Mouse (Mus musculus) lung, embryonic 16.5 days (tissue): ENCODE data around the gene Sorbs1. TPM values are rescaled to one million over a fixed set of nuclear protein-coding genes. Genes with fewer than 3 reads are reported as not detected.

Source experiments
- ATAC-seq: fragments of 200-750 bp; cut with Nextera tagmentation; 2 replicates; pipeline ENCODE4 v1.8.0; 2017; ENCODE audit warnings: low read depth, mild to moderate bottlenecking, moderate library complexity
- H3K27ac ChIP-seq: fragments of 300-500 bp; sonication (generic); 2 replicates; pipeline ENCODE4 v1.5.1; 2014; ENCODE audit warnings: mild to moderate bottlenecking, control low read depth, low read length
- H3K27me3 ChIP-seq: fragments of 300-500 bp; sonication (generic); 2 replicates; pipeline ENCODE4 v1.6.1; 2014; ENCODE audit warnings: low read depth, low read length, mixed read lengths; ENCODE audit not compliant: control insufficient read depth, insufficient read depth
- H3K36me3 ChIP-seq: fragments of 300-500 bp; sonication (generic); 2 replicates; pipeline ENCODE4 v1.6.1; 2014; ENCODE audit warnings: low read length; ENCODE audit not compliant: control insufficient read depth, insufficient read depth
- H3K4me1 ChIP-seq: fragments of 300-500 bp; sonication (generic); replicated peaks from 2 replicates; pipeline ENCODE4 v1.6.1; 2014; ENCODE audit warnings: low read length, mixed read lengths; ENCODE audit not compliant: control insufficient read depth, insufficient read depth
- H3K4me2 ChIP-seq: fragments of 300-500 bp; sonication (generic); 2 replicates; pipeline ENCODE4 v1.6.1; 2014; ENCODE audit warnings: low read depth, low read length, control low read depth
- H3K4me3 ChIP-seq: fragments of 300-500 bp; sonication (generic); 2 replicates; pipeline ENCODE4 v1.5.1; 2014; ENCODE audit warnings: mild to moderate bottlenecking, low read length, control low read depth
- H3K9ac ChIP-seq: fragments of 300-500 bp; sonication (generic); 2 replicates; pipeline ENCODE4 v1.6.1; 2014; ENCODE audit warnings: low read length, control low read depth
- H3K9me3 ChIP-seq: fragments of 300-500 bp; sonication (generic); 2 replicates; pipeline ENCODE4 v1.6.1; 2016; ENCODE audit warnings: low read length; ENCODE audit not compliant: control insufficient read depth
- WGBS: fragments of 180-500 bp; shearing (Covaris S2); extraction: QIAGEN DNeasy Blood & Tissue Kit; methylation state at CpG from one replicate; pipeline ENCODE4 v1.1.7; 2014; 5-methylcytosine and 5-hydroxymethylcytosine counted together
- polyA plus RNA-seq: library from polyadenylated mRNA; unstranded; fragments of >200 nt; fragmentation: Nextera tagmentation; extraction: Ambion mirVana; gene quantifications from 2 replicates; pipeline ENCODE4 v1.2.1, GENCODE M21; 2015

The Sorbs1 gene
- polyA plus RNA-seq, 1 experiment from 2014 or later, result 51.5 TPM

DNA sequence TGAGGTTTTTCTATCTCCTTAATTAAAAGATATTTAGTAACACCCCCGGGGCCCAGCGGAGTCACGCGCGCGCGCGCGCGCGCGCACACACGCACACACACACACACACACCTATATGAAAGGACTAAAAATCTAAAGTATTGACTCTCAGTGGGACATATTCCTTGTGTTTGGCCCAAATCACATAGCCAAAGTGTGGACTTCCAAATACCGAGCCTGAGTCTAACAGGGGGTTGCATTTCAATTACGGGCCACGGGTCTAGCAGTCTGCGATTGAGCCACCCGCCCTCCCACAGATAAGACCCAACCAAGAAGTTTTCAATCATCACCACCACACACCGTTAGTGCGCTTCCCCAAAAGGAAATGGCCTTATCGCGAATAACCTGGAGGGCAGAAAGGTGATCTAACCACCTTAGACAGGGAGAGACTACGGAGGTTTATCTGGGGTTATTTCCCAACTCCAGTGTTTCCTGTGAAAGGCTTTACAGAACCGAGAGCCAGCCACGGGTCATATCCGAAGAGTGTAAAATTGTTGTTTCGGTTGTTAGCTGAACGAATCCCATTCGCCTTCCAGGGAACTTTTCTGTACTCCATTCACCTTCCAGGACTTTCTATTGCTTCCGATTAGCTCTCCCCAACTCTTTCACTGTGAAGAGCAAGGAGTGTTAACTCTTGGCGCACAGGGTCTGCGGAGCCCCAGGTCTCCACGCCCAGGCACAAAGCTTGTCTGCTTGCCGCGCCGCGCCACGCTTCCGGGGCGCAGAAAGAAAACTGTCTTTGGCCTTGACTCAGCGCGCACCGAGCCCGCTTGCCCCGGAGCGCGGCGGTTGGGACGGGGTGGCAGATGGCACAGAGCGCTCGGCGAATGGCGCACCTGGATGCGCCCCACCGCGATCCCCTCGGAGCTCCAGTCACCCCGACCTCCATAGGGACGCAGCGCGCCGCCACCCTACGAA, 242.9 kb downstream of the Sorbs1 start:
- Histone ChIP-seq H3K27ac (peak overlapping the region; percentile 33), H3K36me3 (no peaks in the 10 kb centered on the region), H3K9me3 (no peaks in the 10 kb centered on the region), H3K4me1 (peaks cover 18% of the 10 kb centered on the region), H3K4me3 (peak overlapping the region; percentile 60), H3K4me2 (peak overlapping the region; percentile 67), H3K27me3 (no peaks in the 10 kb centered on the region), H3K9ac (peak overlapping the region; percentile 72)
- ATAC-seq, result peak; percentile 42
- WGBS, result 6% methylated on average over 62 of the region's 63 CpGs

- H3K9ac ChIP-seq, result peak overlapping the region; percentile 35
- peak overlapping the region; percentile 60 for H3K4me3 ChIP-seq
- peak overlapping the region; percentile 30; the same call in 1 of the 2 replicates for H3K27ac ChIP-seq
- H3K4me2 ChIP-seq, result peak overlapping the region; percentile 67
- no peaks in the 10 kb centered on the region; the same call in 1 of the 2 replicates for H3K36me3 ChIP-seq
- H3K27me3 ChIP-seq, result no peaks in the 10 kb centered on the region
- 63% methylated on average over 5 of the region's 5 CpGs for WGBS
- peaks cover 18% of the 10 kb centered on the region for H3K4me1 ChIP-seq
- H3K9me3 ChIP-seq, result no peaks in the 10 kb centered on the region
- no peak for ATAC-seq
Observed at GRCm38 (mm10) chr19:40269526-40269925, 244.1 kb downstream of the Sorbs1 start.

- ATAC-seq, result peak; percentile 29; the same call in 1 of the 2 replicates
- Histone ChIP-seq H3K4me3 (no peak overlapping the region; the same call in 1 of the 2 replicates), H3K27ac (peak overlapping the region; percentile 18; the same call in 1 of the 2 replicates), H3K36me3 (no peaks in the 10 kb centered on the region; the same call in 1 of the 2 replicates), H3K27me3 (no peaks in the 10 kb centered on the region), H3K9me3 (no peaks in the 10 kb centered on the region), H3K4me2 (peak overlapping the region; percentile 41), H3K9ac (no peak overlapping the region), H3K4me1 (peaks cover 18% of the 10 kb centered on the region)
- WGBS, result 15% methylated on average over 3 of the region's 3 CpGs
Observed at GRCm38 (mm10) chr19:40268493-40268892, 245.1 kb downstream of the Sorbs1 start.

DNA sequence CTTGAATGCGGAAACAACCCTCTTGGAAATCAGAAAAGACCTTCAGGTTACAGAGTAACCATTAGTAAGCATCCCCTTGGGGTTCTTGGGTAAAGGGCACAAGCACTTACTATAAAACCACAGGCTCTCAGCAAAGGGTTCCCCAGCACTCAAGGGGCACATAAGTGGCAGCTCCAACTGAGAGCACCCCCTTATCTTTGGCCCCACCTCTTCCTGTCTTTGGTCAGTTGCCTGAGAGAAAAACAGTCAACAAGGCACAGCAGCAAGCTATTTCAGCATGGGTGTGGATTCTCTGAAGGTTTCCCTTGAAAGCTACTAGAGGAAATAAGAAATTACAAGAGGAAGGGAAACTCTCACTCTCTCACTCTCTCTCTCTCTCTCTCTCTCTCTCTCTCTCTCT, 246.2 kb downstream of the Sorbs1 start:
- WGBS, result 68% methylated on average over 1 of the region's 1 CpGs
- Histone ChIP-seq H3K9ac (no peak overlapping the region), H3K4me3 (no peak overlapping the region), H3K4me2 (peak overlapping the region; percentile 19), H3K36me3 (no peaks in the 10 kb centered on the region; the same call in 1 of the 2 replicates), H3K27ac (peak overlapping the region; percentile 63), H3K27me3 (no peaks in the 10 kb centered on the region), H3K9me3 (no peaks in the 10 kb centered on the region), H3K4me1 (peaks cover 18% of the 10 kb centered on the region)
- peak; percentile 26 for ATAC-seq

- Histone ChIP-seq H3K9ac (no peak overlapping the region), H3K27ac (no peak overlapping the region), H3K4me3 (no peak overlapping the region), H3K27me3 (no peaks in the 10 kb centered on the region), H3K4me2 (no peak overlapping the region), H3K36me3 (no peaks in the 10 kb centered on the region; the same call in none of the 2 replicates), H3K4me1 (peaks cover 4% of the 10 kb centered on the region; the same call in 1 of the 2 replicates), H3K9me3 (no peaks in the 10 kb centered on the region)
- 80% methylated on average over 1 of the region's 1 CpGs for WGBS
- no peak for ATAC-seq
Observed at GRCm38 (mm10) chr19:40259485-40259884, 254.1 kb downstream of the Sorbs1 start.

DNA sequence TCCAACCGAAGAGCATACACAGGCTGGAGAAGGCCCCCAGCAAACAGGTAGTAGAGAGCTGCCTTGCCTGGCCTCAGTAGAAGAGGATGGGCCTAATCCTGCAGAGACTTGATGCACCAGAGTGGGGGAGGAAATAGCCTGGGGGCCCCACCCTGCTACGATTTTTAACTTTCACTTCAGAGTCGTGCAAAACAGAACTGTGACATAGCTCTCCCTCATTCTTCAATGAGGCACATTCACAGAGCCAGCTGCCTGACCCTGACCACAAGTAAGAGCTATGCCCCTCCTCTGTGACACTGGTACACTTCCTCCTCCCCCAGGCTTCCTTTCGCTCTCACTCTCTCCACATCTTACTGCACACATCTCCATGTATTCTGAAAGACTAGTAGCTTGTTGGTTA, 256.2 kb downstream of the Sorbs1 start:
- ATAC-seq, result no peak
- Histone ChIP-seq H3K27ac (no peak overlapping the region), H3K4me1 (peaks cover 11% of the 10 kb centered on the region), H3K9ac (no peak overlapping the region), H3K27me3 (no peaks in the 10 kb centered on the region), H3K36me3 (no peaks in the 10 kb centered on the region; the same call in 1 of the 2 replicates), H3K9me3 (no peaks in the 10 kb centered on the region), H3K4me2 (no peak overlapping the region), H3K4me3 (no peak overlapping the region)
- 35% methylated on average over 4 of the region's 4 CpGs for WGBS

GRCm38 (mm10) chr19:40256376-40257050, 257.1 kb downstream of the Sorbs1 start:
- no peak overlapping the region for H3K4me3 ChIP-seq
- H3K9ac ChIP-seq, result no peak overlapping the region
- H3K27ac ChIP-seq, result no peak overlapping the region
- peaks cover 11% of the 10 kb centered on the region for H3K4me1 ChIP-seq
- 54% methylated on average over 2 of the region's 2 CpGs for WGBS
- H3K9me3 ChIP-seq, result no peaks in the 10 kb centered on the region
- no peaks in the 10 kb centered on the region; the same call in 1 of the 2 replicates for H3K36me3 ChIP-seq
- no peak overlapping the region for H3K4me2 ChIP-seq
- no peaks in the 10 kb centered on the region for H3K27me3 ChIP-seq
- no peak; the same call in 1 of the 2 replicates for ATAC-seq

GRCm38 (mm10) chr19:40255561-40255960, 258.0 kb downstream of the Sorbs1 start:
- WGBS, result 63% methylated on average over 1 of the region's 1 CpGs
- Histone ChIP-seq H3K27ac (no peak overlapping the region), H3K4me1 (peaks cover 7% of the 10 kb centered on the region), H3K9me3 (no peaks in the 10 kb centered on the region), H3K27me3 (no peaks in the 10 kb centered on the region), H3K9ac (no peak overlapping the region), H3K4me3 (no peak overlapping the region), H3K36me3 (no peaks in the 10 kb centered on the region; the same call in 1 of the 2 replicates), H3K4me2 (no peak overlapping the region)
- ATAC-seq, result no peak

- no peak overlapping the region for H3K4me2 ChIP-seq
- H3K27me3 ChIP-seq, result no peaks in the 10 kb centered on the region
- peaks cover 7% of the 10 kb centered on the region for H3K4me1 ChIP-seq
- no peak for ATAC-seq
- H3K27ac ChIP-seq, result no peak overlapping the region
- H3K9me3 ChIP-seq, result no peaks in the 10 kb centered on the region
- H3K4me3 ChIP-seq, result no peak overlapping the region
- no peaks in the 10 kb centered on the region; the same call in 1 of the 2 replicates for H3K36me3 ChIP-seq
- WGBS, result 92% methylated on average over 3 of the region's 3 CpGs
- no peak overlapping the region for H3K9ac ChIP-seq
Observed at GRCm38 (mm10) chr19:40254741-40255140, 258.8 kb downstream of the Sorbs1 start.
